Mouse (Mus musculus) midbrain, embryonic 16.5 days (tissue): ENCODE results near the gene Marco. TPM values are rescaled to one million over a fixed set of nuclear protein-coding genes. Genes with fewer than 3 reads are reported as not detected.

Source experiments
- ATAC-seq: fragments of 200-750 bp; cut with Nextera tagmentation; 2 replicates; pipeline ENCODE4 v1.8.0; 2017; ENCODE audit warnings: moderate TSS enrichment
- H3K27ac ChIP-seq: fragments of 300-500 bp; sonication (generic); 2 replicates; pipeline ENCODE4 v1.5.1; 2014; ENCODE audit warnings: mild to moderate bottlenecking, low read length, mixed read lengths
- H3K27me3 ChIP-seq: fragments of 300-500 bp; sonication (generic); 2 replicates; pipeline ENCODE4 v1.6.1; 2014; ENCODE audit warnings: low read depth, low read length, mixed read lengths; ENCODE audit not compliant: control insufficient read depth, insufficient read depth
- H3K36me3 ChIP-seq: fragments of 300-500 bp; sonication (generic); 2 replicates; pipeline ENCODE4 v1.6.1; 2014; ENCODE audit warnings: mild to moderate bottlenecking, low read length, moderate library complexity, mixed read lengths; ENCODE audit not compliant: control insufficient read depth, insufficient read depth
- H3K4me1 ChIP-seq: fragments of 300-500 bp; sonication (generic); 2 replicates; pipeline ENCODE4 v1.6.1; 2014; ENCODE audit warnings: mild to moderate bottlenecking, low read length, mixed read lengths; ENCODE audit not compliant: control insufficient read depth, insufficient read depth
- H3K4me2 ChIP-seq: fragments of 300-500 bp; sonication (generic); 2 replicates; pipeline ENCODE4 v1.6.1; 2014; ENCODE audit warnings: mild to moderate bottlenecking, low read length, mixed read lengths
- H3K4me3 ChIP-seq: fragments of 300-500 bp; sonication (generic); 2 replicates; pipeline ENCODE4 v1.5.1; 2014; ENCODE audit warnings: low read depth, mild to moderate bottlenecking, low read length, moderate library complexity, mixed read lengths
- H3K9ac ChIP-seq: fragments of 300-500 bp; sonication (generic); 2 replicates; pipeline ENCODE4 v1.6.1; 2014; ENCODE audit warnings: low read depth, low read length, mixed read lengths
- H3K9me3 ChIP-seq: fragments of 300-500 bp; sonication (generic); replicated peaks from 2 replicates; pipeline ENCODE4 v1.6.1; 2014; ENCODE audit warnings: mild to moderate bottlenecking, low read length, mixed read lengths; ENCODE audit not compliant: control insufficient read depth, poor library complexity, severe bottlenecking
- whole genome bisulfite sequencing: fragments of 180-500 bp; shearing (Covaris S2); extraction: QIAGEN DNeasy Blood & Tissue Kit; methylation state at CpG from one replicate; pipeline ENCODE4 v1.1.7; 2014; 5-methylcytosine and 5-hydroxymethylcytosine counted together
- polyA plus RNA-seq: library from polyadenylated mRNA; unstranded; fragments of >200 nt; fragmentation: Nextera tagmentation; extraction: Ambion mirVana; gene quantifications from 2 replicates; pipeline ENCODE4 v1.2.1, GENCODE M21; 2015

Marco gene
- polyA plus RNA-seq, 1 experiment from 2014 or later, result 0.15 TPM

- WGBS, result 40% methylated on average over 6 of the region's 6 CpGs
- ATAC-seq, result no peak
- Histone ChIP-seq H3K9me3 (no peaks in the 10 kb centered on the region), H3K9ac (no peak overlapping the region), H3K4me3 (no peak overlapping the region), H3K27ac (no peak overlapping the region), H3K4me1 (no peaks in the 10 kb centered on the region), H3K36me3 (no peaks in the 10 kb centered on the region), H3K4me2 (no peak overlapping the region), H3K27me3 (no peaks in the 10 kb centered on the region)
Measured at GRCm38 (mm10) chr1:120459032-120459431, 45.8 kb downstream of the Marco start.

GRCm38 (mm10) chr1:120458524-120458923 lies 46.3 kb downstream of the Marco start:
- Histone ChIP-seq H3K4me3 (no peak overlapping the region), H3K27ac (no peak overlapping the region), H3K36me3 (no peaks in the 10 kb centered on the region), H3K9ac (no peak overlapping the region), H3K9me3 (no peaks in the 10 kb centered on the region), H3K4me2 (no peak overlapping the region), H3K27me3 (no peaks in the 10 kb centered on the region), H3K4me1 (no peaks in the 10 kb centered on the region)
- WGBS, result 18% methylated on average over 4 of the region's 5 CpGs
- no peak for ATAC-seq

GRCm38 (mm10) chr1:120451486-120452270 lies 53.1 kb downstream of the Marco start:
- no peak overlapping the region for H3K4me2 ChIP-seq
- no peak for ATAC-seq
- WGBS, result 84% methylated on average over 9 of the region's 9 CpGs

GRCm38 (mm10) chr1:120449662-120450061 lies 55.2 kb downstream of the Marco start:
- H3K27me3 ChIP-seq, result no peaks in the 10 kb centered on the region
- no peak for ATAC-seq
- H3K36me3 ChIP-seq, result no peaks in the 10 kb centered on the region
- H3K27ac ChIP-seq, result no peak overlapping the region
- no peaks in the 10 kb centered on the region for H3K9me3 ChIP-seq
- 84% methylated on average over 2 of the region's 2 CpGs for WGBS
- no peak overlapping the region for H3K9ac ChIP-seq
- H3K4me1 ChIP-seq, result no peaks in the 10 kb centered on the region
- H3K4me3 ChIP-seq, result no peak overlapping the region
- no peak overlapping the region for H3K4me2 ChIP-seq

More at GRCm38 (mm10) chr1:120451486-120452270, 53.1 kb downstream of the Marco start:
- Histone ChIP-seq H3K4me1 (no peaks in the 10 kb centered on the region), H3K36me3 (no peaks in the 10 kb centered on the region), H3K4me3 (no peak overlapping the region), H3K27me3 (no peaks in the 10 kb centered on the region), H3K9ac (no peak overlapping the region), H3K27ac (no peak overlapping the region), H3K9me3 (no peaks in the 10 kb centered on the region)

GRCm38 (mm10) chr1:120443228-120443639 lies 61.6 kb downstream of the Marco start:
- H3K27me3 ChIP-seq, result no peaks in the 10 kb centered on the region
- WGBS, result 85% methylated on average over 3 of the region's 3 CpGs

GRCm38 (mm10) chr1:120441587-120441986 lies 63.2 kb downstream of the Marco start:
- H3K4me3 ChIP-seq, result no peak overlapping the region
- H3K4me1 ChIP-seq, result no peaks in the 10 kb centered on the region
- H3K36me3 ChIP-seq, result no peaks in the 10 kb centered on the region
- H3K9me3 ChIP-seq, result no peaks in the 10 kb centered on the region
- H3K9ac ChIP-seq, result no peak overlapping the region
- WGBS, result 9% methylated on average over 2 of the region's 2 CpGs
- no peaks in the 10 kb centered on the region for H3K27me3 ChIP-seq
- ATAC-seq, result no peak
- no peak overlapping the region for H3K4me2 ChIP-seq
- no peak overlapping the region for H3K27ac ChIP-seq

More at GRCm38 (mm10) chr1:120443228-120443639, 61.6 kb downstream of the Marco start:
- Histone ChIP-seq H3K4me3 (no peak overlapping the region), H3K4me2 (no peak overlapping the region), H3K4me1 (no peaks in the 10 kb centered on the region), H3K27ac (no peak overlapping the region), H3K9ac (no peak overlapping the region), H3K36me3 (no peaks in the 10 kb centered on the region), H3K9me3 (no peaks in the 10 kb centered on the region)
- no peak for ATAC-seq

GRCm38 (mm10) chr1:120435591-120435990 lies 69.2 kb downstream of the Marco start:
- no peak overlapping the region for H3K9ac ChIP-seq
- H3K36me3 ChIP-seq, result no peaks in the 10 kb centered on the region
- no peak overlapping the region for H3K4me3 ChIP-seq
- H3K27ac ChIP-seq, result no peak overlapping the region
- H3K4me1 ChIP-seq, result 0 out of 2 replicates have a peak, but pooled peaks cover 2% of the 10 kb centered on the region
- WGBS, result 93% methylated on average over 5 of the region's 5 CpGs
- H3K9me3 ChIP-seq, result no peaks in the 10 kb centered on the region
- no peak overlapping the region for H3K4me2 ChIP-seq
- H3K27me3 ChIP-seq, result no peaks in the 10 kb centered on the region
- no peak for ATAC-seq

- Histone ChIP-seq H3K4me3 (no peak overlapping the region), H3K9ac (no peak overlapping the region), H3K4me1 (peaks cover 5% of the 10 kb centered on the region; the same call in 1 of the 2 replicates), H3K9me3 (no peaks in the 10 kb centered on the region), H3K27me3 (no peaks in the 10 kb centered on the region), H3K36me3 (no peaks in the 10 kb centered on the region), H3K4me2 (no peak overlapping the region), H3K27ac (no peak overlapping the region)
- 84% methylated on average over 5 of the region's 5 CpGs for WGBS
- ATAC-seq, result no peak
Measured at GRCm38 (mm10) chr1:120430171-120430570, 74.7 kb downstream of the Marco start.

GRCm38 (mm10) chr1:120425587-120425986 lies 79.2 kb downstream of the Marco start:
- Histone ChIP-seq H3K27ac (no peak overlapping the region), H3K27me3 (no peaks in the 10 kb centered on the region), H3K4me2 (no peak overlapping the region), H3K4me3 (no peak overlapping the region), H3K9ac (no peak overlapping the region), H3K36me3 (no peaks in the 10 kb centered on the region), H3K4me1 (peaks cover 8% of the 10 kb centered on the region), H3K9me3 (no peaks in the 10 kb centered on the region)
- 71% methylated on average over 8 of the region's 8 CpGs for WGBS
- no peak for ATAC-seq
